Mouse (Mus musculus): ENCODE data around the gene Slc22a3.

GRCm38 (mm10) chr17:12371310-12371925 lies 136.1 kb downstream of the Slc22a3 start:
- TF ChIP-seq CTCF (IDR thresholded peaks at IDR 0.05; ENCODE audit: borderline replicate concordance, control insufficient read depth, extremely low read depth, insufficient read depth, low read length, poor library complexity) (no peak), POLR2A (IDR thresholded peaks at IDR 0.05; ENCODE audit: control insufficient read depth, extremely low read depth, insufficient read depth, low read length, poor library complexity) (no peak)
